Comparison of ENCODE assay signal across 32 mouse cellular contexts in genomic region chr13:55374206-55374924, GRCm38 (mm10). TPM values are rescaled to one million over a fixed set of nuclear protein-coding genes. Genes with fewer than 3 reads are reported as not detected.
DNase-seq lines count a peak whose midpoint lies in the region; ATAC-seq and TF ChIP-seq lines count a peak whose summit lies in the region.
"Had no signal": no experiment of that assay in that cellular context is flagged by ENCODE, and none has a peak within 500 bp of the region (broad histone marks: within the 10 kb centered on the region; RNA-seq: fewer than 3 reads in every experiment).

No protein-coding gene starts in this region.

- peaks cover 16% of the 10 kb centered on the region for H3K27me3 ChIP-seq in midbrain, embryonic 14.5 days (ENCODE audit: control insufficient read depth, insufficient read depth, low read length)
- H3K27me3 ChIP-seq in midbrain, postnatal 0 days (ENCODE audit: insufficient read depth, low read length): peaks cover 25% of the 10 kb centered on the region
- peaks cover 12% of the 10 kb centered on the region; the same call in 1 of the 2 replicates for H3K27me3 ChIP-seq in intestine, postnatal 0 days (replicated peaks; ENCODE audit: control insufficient read depth, insufficient read depth, low read length)
- peaks cover 8% of the 10 kb centered on the region; the same call in 1 of the 2 replicates for H3K27me3 ChIP-seq in liver, embryonic 11.5 days (replicated peaks; ENCODE audit: control insufficient read depth, insufficient read depth, low read length)
- peaks cover 18% of the 10 kb centered on the region for H3K27me3 ChIP-seq in hindbrain, embryonic 11.5 days (ENCODE audit: control insufficient read depth, insufficient read depth, low read length)

- H3K27ac ChIP-seq in midbrain, embryonic 14.5 days (replicated peaks; ENCODE audit: low read depth, low read length): no peak overlapping the region
- no peak overlapping the region for H3K27ac ChIP-seq in midbrain, postnatal 0 days (ENCODE audit: low read depth, low read length)
- H3K27ac ChIP-seq in intestine, postnatal 0 days (ENCODE audit: low read depth, low read length): no peak overlapping the region
- no peak overlapping the region for H3K27ac ChIP-seq in liver, embryonic 11.5 days (ENCODE audit: low read depth, low read length)
- H3K27ac ChIP-seq in hindbrain, embryonic 11.5 days (ENCODE audit: low read depth, low read length): no peak overlapping the region
- H3K27ac ChIP-seq: embryonic facial prominence, embryonic 12.5 days; heart, embryonic 10.5 days; heart, embryonic 15.5 days; hindbrain, embryonic 12.5 days; hindbrain, postnatal 0 days; limb, embryonic 12.5 days; lung, embryonic 15.5 days had no signal

- 0 out of 2 replicates have a peak overlapping the region, but pooled peaks have one; percentile 4 for H3K9ac ChIP-seq in midbrain, embryonic 14.5 days (replicated peaks; ENCODE audit: low read length)
- no peak overlapping the region for H3K9ac ChIP-seq in midbrain, postnatal 0 days (replicated peaks; ENCODE audit: low read length, poor library complexity, severe bottlenecking)
- no peak overlapping the region for H3K9ac ChIP-seq in intestine, postnatal 0 days (ENCODE audit: low read depth, low read length)
- no peak overlapping the region for H3K9ac ChIP-seq in liver, embryonic 11.5 days (ENCODE audit: low read depth, low read length)
- H3K9ac ChIP-seq in hindbrain, embryonic 11.5 days (ENCODE audit: low read depth, low read length): no peak overlapping the region
- H3K9ac ChIP-seq: embryonic facial prominence, embryonic 12.5 days; heart, embryonic 15.5 days; hindbrain, embryonic 12.5 days; limb, embryonic 12.5 days; lung, embryonic 15.5 days had no signal

- H3K36me3 ChIP-seq in midbrain, embryonic 14.5 days (ENCODE audit: control insufficient read depth, insufficient read depth, low read length): no peaks in the 10 kb centered on the region
- no peaks in the 10 kb centered on the region for H3K36me3 ChIP-seq in midbrain, postnatal 0 days (ENCODE audit: insufficient read depth, low read length)
- H3K36me3 ChIP-seq in intestine, postnatal 0 days (ENCODE audit: control insufficient read depth, insufficient read depth): no peaks in the 10 kb centered on the region
- no peaks in the 10 kb centered on the region for H3K36me3 ChIP-seq in liver, embryonic 11.5 days (ENCODE audit: control insufficient read depth, insufficient read depth, low read length)
- H3K36me3 ChIP-seq in hindbrain, embryonic 11.5 days (ENCODE audit: control insufficient read depth, insufficient read depth, low read length): no peaks in the 10 kb centered on the region
- H3K36me3 ChIP-seq: embryonic facial prominence, embryonic 12.5 days; heart, embryonic 10.5 days; heart, embryonic 15.5 days; hindbrain, embryonic 12.5 days; limb, embryonic 12.5 days; lung, embryonic 15.5 days had no signal

- no peaks in the 10 kb centered on the region for H3K9me3 ChIP-seq in midbrain, embryonic 14.5 days (ENCODE audit: control insufficient read depth, low read length)
- H3K9me3 ChIP-seq in midbrain, postnatal 0 days (ENCODE audit: low read length): no peaks in the 10 kb centered on the region
- H3K9me3 ChIP-seq in intestine, postnatal 0 days (ENCODE audit: control insufficient read depth): no peaks in the 10 kb centered on the region
- no peaks in the 10 kb centered on the region for H3K9me3 ChIP-seq in liver, embryonic 11.5 days (ENCODE audit: control insufficient read depth, low read length)
- no peaks in the 10 kb centered on the region for H3K9me3 ChIP-seq in hindbrain, embryonic 11.5 days (ENCODE audit: control insufficient read depth, low read length)
- H3K9me3 ChIP-seq: embryonic facial prominence, embryonic 12.5 days; G1E; heart, embryonic 10.5 days; heart, embryonic 15.5 days; hindbrain, embryonic 12.5 days; limb, embryonic 12.5 days; lung, embryonic 15.5 days had no signal

- ATAC-seq in midbrain, embryonic 14.5 days (ENCODE audit: low FRiP score, low TSS enrichment): no peak
- ATAC-seq in midbrain, postnatal 0 days (ENCODE audit: low FRiP score): no peak
- ATAC-seq in intestine, postnatal 0 days: peak; percentile 69
- no peak for ATAC-seq in liver, embryonic 11.5 days (replicated peaks; ENCODE audit: low FRiP score)
- ATAC-seq in hindbrain, embryonic 11.5 days (ENCODE audit: low FRiP score): no peak
- ATAC-seq: forebrain, embryonic 14.5 days; hindbrain, postnatal 0 days had no signal

- 65% methylated on average over 6 of the region's 6 CpGs for WGBS in midbrain, embryonic 14.5 days
- WGBS in midbrain, postnatal 0 days: 72% methylated on average over 6 of the region's 6 CpGs
- WGBS in intestine, postnatal 0 days: 36% methylated on average over 6 of the region's 6 CpGs
- WGBS in liver, embryonic 11.5 days: 60% methylated on average over 6 of the region's 6 CpGs
- 64% methylated on average over 6 of the region's 6 CpGs for WGBS in hindbrain, embryonic 11.5 days

- no peak for DNase-seq in midbrain, embryonic 14.5 days
- no peak for DNase-seq in midbrain, postnatal 0 days (ENCODE audit: low spot score)
- peak; percentile 82 for DNase-seq in thymus, postnatal 0 days (ENCODE audit: low spot score)
- DNase-seq in thymus, postnatal 4 days: peak; percentile 77
- DNase-seq in liver, embryonic 11.5 days (ENCODE audit: low spot score): no peak
- DNase-seq in cerebellum, adult 9-10 months: no peak
- DNase-seq in hindbrain, embryonic 11.5 days (ENCODE audit: low spot score): no peak
- DNase-seq: adrenal gland, adult 8-10 months; cerebellum, adult 8-10 months; cerebellum, postnatal 36 days; gastrocnemius, postnatal 25 days; heart, adult 11 months; kidney, adult 8-10 months; kidney, postnatal 10 days; layer of hippocampus, adult 9-11 months; right cerebral cortex, postnatal 14 days had no signal

- no peak for TF ChIP-seq CTCF in midbrain, postnatal 0 days (IDR thresholded peaks at IDR 0.05)
- no peak for TF ChIP-seq CTCF in intestine, postnatal 0 days (IDR thresholded peaks at IDR 0.05; ENCODE audit: low read depth)

- H3K4me3 ChIP-seq in midbrain, embryonic 14.5 days (replicated peaks; ENCODE audit: low read depth, low read length): no peak overlapping the region
- H3K4me3 ChIP-seq in midbrain, postnatal 0 days (ENCODE audit: low read depth, low read length): no peak overlapping the region
- no peak overlapping the region for H3K4me3 ChIP-seq in intestine, postnatal 0 days (ENCODE audit: low read depth, low read length)
- no peak overlapping the region for H3K4me3 ChIP-seq in liver, embryonic 11.5 days (ENCODE audit: low read depth, low read length)
- H3K4me3 ChIP-seq in hindbrain, embryonic 11.5 days (ENCODE audit: low read depth, low read length): no peak overlapping the region
- H3K4me3 ChIP-seq: embryonic facial prominence, embryonic 12.5 days; heart, embryonic 10.5 days; heart, embryonic 15.5 days; hindbrain, embryonic 12.5 days; limb, embryonic 12.5 days; lung, embryonic 15.5 days had no signal

- H3K4me2 ChIP-seq in midbrain, embryonic 14.5 days (ENCODE audit: low read length): no peak overlapping the region
- no peak overlapping the region for H3K4me2 ChIP-seq in midbrain, postnatal 0 days (ENCODE audit: low read depth, low read length, poor library complexity, severe bottlenecking)
- H3K4me2 ChIP-seq in intestine, postnatal 0 days (replicated peaks; ENCODE audit: low read depth): no peak overlapping the region
- H3K4me2 ChIP-seq in liver, embryonic 11.5 days: no peak overlapping the region
- no peak overlapping the region for H3K4me2 ChIP-seq in hindbrain, embryonic 11.5 days (replicated peaks; ENCODE audit: low read depth, low read length)
- H3K4me2 ChIP-seq: embryonic facial prominence, embryonic 12.5 days; heart, embryonic 15.5 days; hindbrain, embryonic 12.5 days; limb, embryonic 12.5 days; lung, embryonic 15.5 days; midbrain, embryonic 11.5 days had no signal

- no peaks in the 10 kb centered on the region for H3K4me1 ChIP-seq in midbrain, embryonic 14.5 days (ENCODE audit: control insufficient read depth, insufficient read depth, low read length)
- no peaks in the 10 kb centered on the region for H3K4me1 ChIP-seq in midbrain, postnatal 0 days (ENCODE audit: insufficient read depth, low read length)
- H3K4me1 ChIP-seq in intestine, postnatal 0 days (replicated peaks; ENCODE audit: control insufficient read depth, insufficient read depth, low read length): peaks cover 10% of the 10 kb centered on the region; the same call in 1 of the 2 replicates
- H3K4me1 ChIP-seq in liver, embryonic 11.5 days (replicated peaks; ENCODE audit: control insufficient read depth, insufficient read depth, low read length): peaks cover 7% of the 10 kb centered on the region
- 0 out of 2 replicates have a peak, but pooled peaks cover 2% of the 10 kb centered on the region for H3K4me1 ChIP-seq in hindbrain, embryonic 11.5 days (replicated peaks; ENCODE audit: control insufficient read depth, insufficient read depth, low read length)

RNA-seq across cellular contexts. Expression of gene Rgs14, which starts 4.8 kb away (rescaled TPM):
- 0.30 and 0.33 TPM in 2 replicates for polyA plus RNA-seq in midbrain, embryonic 14.5 days (2014; fragmentation: Nextera tagmentation; extraction: Ambion mirVana)
- total RNA-seq in midbrain, postnatal 0 days (2014; rRNA removed): 0.44 and 1.1 TPM in 2 replicates
- polyA plus RNA-seq in midbrain, postnatal 0 days (2015; fragmentation: Nextera tagmentation; extraction: Ambion mirVana): 1.3 and 1.5 TPM in 2 replicates
- polyA plus RNA-seq in intestine, postnatal 0 days (2015; fragmentation: Nextera tagmentation; extraction: Ambion mirVana): 1.2 and 1.3 TPM in 2 replicates
- 53.6 and 62.3 TPM in 2 replicates for polyA plus RNA-seq in thymus, postnatal 0 days (2015; fragmentation: Nextera tagmentation; extraction: Ambion mirVana)
- 1.2 and 1.9 TPM in 2 replicates for polyA plus RNA-seq in liver, embryonic 11.5 days (2014; fragmentation: Nextera tagmentation; extraction: Ambion mirVana)
- polyA plus RNA-seq in hindbrain, embryonic 11.5 days (2014; fragmentation: Nextera tagmentation; extraction: Ambion mirVana): 0.42 and 0.48 TPM in 2 replicates

RNA-seq across cellular contexts. Expression of gene Lman2, which starts 11.8 kb away (rescaled TPM):
- 37.5 and 51.8 TPM in 2 replicates for polyA plus RNA-seq in midbrain, embryonic 14.5 days (2014; fragmentation: Nextera tagmentation; extraction: Ambion mirVana)
- 55.7 and 55.9 TPM in 2 replicates for total RNA-seq in midbrain, postnatal 0 days (2014; rRNA removed)
- 32.8 and 35.0 TPM in 2 replicates for polyA plus RNA-seq in midbrain, postnatal 0 days (2015; fragmentation: Nextera tagmentation; extraction: Ambion mirVana)
- polyA plus RNA-seq in intestine, postnatal 0 days (2015; fragmentation: Nextera tagmentation; extraction: Ambion mirVana): 85.3 and 93.0 TPM in 2 replicates
- polyA plus RNA-seq in thymus, postnatal 0 days (2015; fragmentation: Nextera tagmentation; extraction: Ambion mirVana): 94.2 and 97.1 TPM in 2 replicates
- 120 and 121 TPM in 2 replicates for polyA plus RNA-seq in liver, embryonic 11.5 days (2014; fragmentation: Nextera tagmentation; extraction: Ambion mirVana)
- 64.8 and 77.3 TPM in 2 replicates for polyA plus RNA-seq in hindbrain, embryonic 11.5 days (2014; fragmentation: Nextera tagmentation; extraction: Ambion mirVana)

RNA-seq across cellular contexts. Expression of gene Slc34a1, which starts 23.6 kb away (rescaled TPM):
- not detected in 2 replicates for polyA plus RNA-seq in midbrain, embryonic 14.5 days (2014; fragmentation: Nextera tagmentation; extraction: Ambion mirVana)
- not detected in 2 replicates for total RNA-seq in midbrain, postnatal 0 days (2014; rRNA removed)
- 0.04 TPM in 1 of 2 replicates, not detected in the other for polyA plus RNA-seq in midbrain, postnatal 0 days (2015; fragmentation: Nextera tagmentation; extraction: Ambion mirVana)
- polyA plus RNA-seq in intestine, postnatal 0 days (2015; fragmentation: Nextera tagmentation; extraction: Ambion mirVana): 0.04 and 0.16 TPM in 2 replicates
- 0.06 and 0.07 TPM in 2 replicates for polyA plus RNA-seq in thymus, postnatal 0 days (2015; fragmentation: Nextera tagmentation; extraction: Ambion mirVana)
- polyA plus RNA-seq in liver, embryonic 11.5 days (2014; fragmentation: Nextera tagmentation; extraction: Ambion mirVana): not detected in 2 replicates
- polyA plus RNA-seq in hindbrain, embryonic 11.5 days (2014; fragmentation: Nextera tagmentation; extraction: Ambion mirVana): not detected in 2 replicates
- total RNA-seq: adrenal gland, adult 8-10 months; gastrocnemius, postnatal 25 days; heart, postnatal 25 days; hindbrain, postnatal 0 days; liver, adult 2 months had no signal
- polyA plus RNA-seq: embryonic facial prominence, embryonic 12.5 days; forebrain, embryonic 14.5 days; G1E; heart, embryonic 10.5 days; heart, embryonic 15.5 days; hindbrain, embryonic 12.5 days; hindbrain, postnatal 0 days; limb, embryonic 12.5 days; liver, embryonic 16.5 days; midbrain, embryonic 11.5 days had no signal

RNA-seq across cellular contexts. Expression of gene Pfn3, which starts 40.7 kb away (rescaled TPM):
- 0.59 TPM in 1 of 2 replicates, not detected in the other for polyA plus RNA-seq in midbrain, embryonic 14.5 days (2014; fragmentation: Nextera tagmentation; extraction: Ambion mirVana)
- 0.71 TPM in 1 of 2 replicates, not detected in the other for total RNA-seq in midbrain, postnatal 0 days (2014; rRNA removed)
- 1.5 and 1.6 TPM in 2 replicates for polyA plus RNA-seq in midbrain, postnatal 0 days (2015; fragmentation: Nextera tagmentation; extraction: Ambion mirVana)
- polyA plus RNA-seq in intestine, postnatal 0 days (2015; fragmentation: Nextera tagmentation; extraction: Ambion mirVana): not detected in 2 replicates
- not detected in 2 replicates for polyA plus RNA-seq in thymus, postnatal 0 days (2015; fragmentation: Nextera tagmentation; extraction: Ambion mirVana)
- not detected in 2 replicates for polyA plus RNA-seq in liver, embryonic 11.5 days (2014; fragmentation: Nextera tagmentation; extraction: Ambion mirVana)
- polyA plus RNA-seq in hindbrain, embryonic 11.5 days (2014; fragmentation: Nextera tagmentation; extraction: Ambion mirVana): not detected in 2 replicates
- total RNA-seq: adrenal gland, adult 8-10 months; adrenal gland, postnatal 4 days; G1E; gastrocnemius, postnatal 25 days; heart, postnatal 25 days; liver, adult 2 months; megakaryocyte progenitor cell, adult 5-6 weeks had no signal
- polyA plus RNA-seq: embryonic facial prominence, embryonic 12.5 days; G1E; heart, embryonic 10.5 days; heart, embryonic 15.5 days; hindbrain, embryonic 12.5 days; limb, embryonic 12.5 days; liver, adult 2 months; liver, embryonic 16.5 days; lung, embryonic 15.5 days; midbrain, embryonic 11.5 days had no signal

RNA-seq across cellular contexts. Expression of gene Mxd3, which starts 44.7 kb away (rescaled TPM):
- 9.9 and 12.1 TPM in 2 replicates for polyA plus RNA-seq in midbrain, embryonic 14.5 days (2014; fragmentation: Nextera tagmentation; extraction: Ambion mirVana)
- 6.6 and 7.2 TPM in 2 replicates for total RNA-seq in midbrain, postnatal 0 days (2014; rRNA removed)
- polyA plus RNA-seq in midbrain, postnatal 0 days (2015; fragmentation: Nextera tagmentation; extraction: Ambion mirVana): 3.5 and 3.6 TPM in 2 replicates
- polyA plus RNA-seq in intestine, postnatal 0 days (2015; fragmentation: Nextera tagmentation; extraction: Ambion mirVana): 7.8 and 8.5 TPM in 2 replicates
- 57.9 and 66.6 TPM in 2 replicates for polyA plus RNA-seq in thymus, postnatal 0 days (2015; fragmentation: Nextera tagmentation; extraction: Ambion mirVana)
- 15.6 and 16.4 TPM in 2 replicates for polyA plus RNA-seq in liver, embryonic 11.5 days (2014; fragmentation: Nextera tagmentation; extraction: Ambion mirVana)
- 28.4 and 30.5 TPM in 2 replicates for polyA plus RNA-seq in hindbrain, embryonic 11.5 days (2014; fragmentation: Nextera tagmentation; extraction: Ambion mirVana)
- total RNA-seq: liver, adult 2 months had no signal

Comparison
In these comparisons a context has a peak if more than half of its experiments do, and no peak if none do; other contexts are left out.
1. DNase-seq: peak in thymus, postnatal 0 days (single experiment) and thymus, postnatal 4 days (single experiment); none in midbrain, embryonic 14.5 days (single experiment), midbrain, postnatal 0 days (single experiment), liver, embryonic 11.5 days (single experiment), cerebellum, adult 9-10 months (single experiment) and hindbrain, embryonic 11.5 days (single experiment).
2. RNA of gene Rgs14, which starts 4.8 kb away (polyA plus RNA-seq): 53.6 to 62.3 TPM in thymus, postnatal 0 days; 1.2 to 1.9 TPM in liver, embryonic 11.5 days, 1.3 to 1.5 TPM in midbrain, postnatal 0 days, 1.2 to 1.3 TPM in intestine, postnatal 0 days, 0.42 to 0.48 TPM in hindbrain, embryonic 11.5 days and 0.30 to 0.33 TPM in midbrain, embryonic 14.5 days; every median in the first group is over 10 times any median in the second.